ENCODE assay signal across 10 mouse cellular contexts in genomic region chr9:120259805-120260204, GRCm38 (mm10). TPM values are rescaled to one million over a fixed set of nuclear protein-coding genes. Genes with fewer than 3 reads are reported as not detected.
DNase-seq lines count a peak whose midpoint lies in the region; ATAC-seq and TF ChIP-seq lines count a peak whose summit lies in the region.
"Had no signal": no experiment of that assay in that cellular context is flagged by ENCODE, and none has a peak within 500 bp of the region (broad histone marks: within the 10 kb centered on the region; RNA-seq: fewer than 3 reads in every experiment).

No protein-coding gene starts in this region.

- peak; percentile 76 for ATAC-seq in embryonic facial prominence, embryonic 14.5 days (ENCODE audit: low read depth)
- no peak for ATAC-seq in megakaryocyte-erythroid progenitor cell, adult 5-6 weeks (replicated peaks; ENCODE audit: low FRiP score, low TSS enrichment, poor library complexity, severe bottlenecking)
- ATAC-seq in frontal cortex, adult (ENCODE audit: low TSS enrichment): no peak

- DNase-seq in embryonic facial prominence, embryonic 14.5 days (ENCODE audit: low spot score): peak; percentile 67
- no peak for DNase-seq in embryonic facial prominence, embryonic 10.5 days (ENCODE audit: low spot score)
- DNase-seq in lung, postnatal 10 days: peak; percentile 13
- DNase-seq in lung, adult 2 months: no peak
- peak; percentile 45 for DNase-seq in heart, postnatal 4 days
- DNase-seq in mesoderm, embryonic 11.5 days (ENCODE audit: low read depth, low spot score): peak; percentile 21

- TF ChIP-seq POLR2A in lung, adult 2 months (IDR thresholded peaks at IDR 0.05; ENCODE audit: borderline replicate concordance, extremely low read depth, low read depth, low read length): no peak

- no peak overlapping the region for H3K27ac ChIP-seq in embryonic facial prominence, embryonic 14.5 days (replicated peaks; ENCODE audit: low read depth, low read length)
- H3K27ac ChIP-seq in embryonic facial prominence, embryonic 10.5 days (replicated peaks): no peak overlapping the region
- H3K27ac ChIP-seq: embryonic facial prominence, embryonic 15.5 days; left cerebral cortex, adult 2 months had no signal

- H3K36me3 ChIP-seq in embryonic facial prominence, embryonic 14.5 days (ENCODE audit: control insufficient read depth, insufficient read depth, low read length): no peaks in the 10 kb centered on the region
- H3K36me3 ChIP-seq in embryonic facial prominence, embryonic 10.5 days (replicated peaks): no peaks in the 10 kb centered on the region
- H3K36me3 ChIP-seq: embryonic facial prominence, embryonic 15.5 days had no signal

- H3K4me2 ChIP-seq in embryonic facial prominence, embryonic 14.5 days (ENCODE audit: low read depth, low read length): no peak overlapping the region
- H3K4me2 ChIP-seq: embryonic facial prominence, embryonic 15.5 days had no signal

- H3K9ac ChIP-seq in embryonic facial prominence, embryonic 14.5 days (ENCODE audit: low read depth, low read length): no peak overlapping the region
- H3K9ac ChIP-seq: embryonic facial prominence, embryonic 15.5 days had no signal

- no peak for TF ChIP-seq CTCF in lung, adult 2 months (IDR thresholded peaks at IDR 0.05; ENCODE audit: insufficient read depth, low read length)

- H3K9me3 ChIP-seq in embryonic facial prominence, embryonic 14.5 days (ENCODE audit: control insufficient read depth, low read length): no peaks in the 10 kb centered on the region
- H3K9me3 ChIP-seq in embryonic facial prominence, embryonic 10.5 days: no peaks in the 10 kb centered on the region
- H3K9me3 ChIP-seq: embryonic facial prominence, embryonic 15.5 days had no signal

- WGBS in embryonic facial prominence, embryonic 14.5 days: 63% methylated on average over 8 of the region's 8 CpGs
- 86% methylated on average over 8 of the region's 8 CpGs for WGBS in embryonic facial prominence, embryonic 10.5 days
- 41% methylated on average over 8 of the region's 8 CpGs for WGBS in lung, adult 2 months

- no peaks in the 10 kb centered on the region for H3K27me3 ChIP-seq in embryonic facial prominence, embryonic 14.5 days (replicated peaks; ENCODE audit: control insufficient read depth, insufficient read depth, low read length)
- H3K27me3 ChIP-seq in embryonic facial prominence, embryonic 10.5 days (replicated peaks; ENCODE audit: low read depth, poor library complexity, severe bottlenecking): no peaks in the 10 kb centered on the region
- H3K27me3 ChIP-seq: embryonic facial prominence, embryonic 15.5 days had no signal

- no peak overlapping the region for H3K4me3 ChIP-seq in embryonic facial prominence, embryonic 14.5 days (ENCODE audit: low read depth, low read length)
- no peak overlapping the region for H3K4me3 ChIP-seq in embryonic facial prominence, embryonic 10.5 days
- no peak overlapping the region for H3K4me3 ChIP-seq in lung, adult 2 months (replicated peaks; ENCODE audit: extremely low read depth, low read depth, low read length)
- H3K4me3 ChIP-seq: embryonic facial prominence, embryonic 15.5 days; left cerebral cortex, adult 2 months had no signal

- H3K4me1 ChIP-seq in embryonic facial prominence, embryonic 14.5 days (ENCODE audit: control insufficient read depth, insufficient read depth, low read length): no peaks in the 10 kb centered on the region
- peaks cover 3% of the 10 kb centered on the region; the same call in 1 of the 2 replicates for H3K4me1 ChIP-seq in embryonic facial prominence, embryonic 10.5 days
- H3K4me1 ChIP-seq in lung, adult 2 months (ENCODE audit: control insufficient read depth, insufficient read depth, low read length): no peaks in the 10 kb centered on the region
- H3K4me1 ChIP-seq: embryonic facial prominence, embryonic 15.5 days had no signal

RNA-seq across cellular contexts. Expression of gene Myrip, which starts 41.5 kb away (rescaled TPM):
- 0.68 and 0.72 TPM in 2 replicates for polyA plus RNA-seq in embryonic facial prominence, embryonic 14.5 days (2014; fragmentation: Nextera tagmentation; extraction: Ambion mirVana)
- polyA plus RNA-seq in embryonic facial prominence, embryonic 10.5 days (2016; fragmentation: Nextera tagmentation; extraction: Ambion mirVana): 0.18 and 0.27 TPM in 2 replicates
- 5.9 and 9.0 TPM in 2 replicates for polyA plus RNA-seq in lung, adult 2 months (2012; rRNA removed)
- total RNA-seq in heart, postnatal 4 days (2021): 1 to 10 TPM; 1.2 to 1.3 TPM
- total RNA-seq in megakaryocyte-erythroid progenitor cell, adult 5-6 weeks (2014; fragmentation: Nextera tagmentation): not detected in 2 replicates
- total RNA-seq in megakaryocyte-erythroid progenitor cell, adult 5-6 weeks (2017): not detected in 2 replicates

Comparison
In these comparisons a context has a peak if more than half of its experiments do, and no peak if none do; other contexts are left out.
1. DNase-seq: peak in embryonic facial prominence, embryonic 14.5 days (single experiment), lung, postnatal 10 days (single experiment), heart, postnatal 4 days (single experiment) and mesoderm, embryonic 11.5 days (single experiment); none in embryonic facial prominence, embryonic 10.5 days (single experiment) and lung, adult 2 months (single experiment).